Mouse (Mus musculus) neural tube, embryonic 15.5 days (tissue): ENCODE results near the gene Atxn1. TPM values are rescaled to one million over a fixed set of nuclear protein-coding genes. Genes with fewer than 3 reads are reported as not detected.

Experiments used
- ATAC-seq: fragments of 200-750 bp; cut with Nextera tagmentation; 2 replicates; pipeline ENCODE4 v1.8.0; 2017; ENCODE audit warnings: mild to moderate bottlenecking, moderate TSS enrichment, moderate library complexity; ENCODE audit not compliant: low FRiP score
- H3K27ac ChIP-seq: fragments of 300-500 bp; sonication (generic); replicated peaks from 2 replicates; pipeline ENCODE4 v1.5.1; 2015; ENCODE audit warnings: mild to moderate bottlenecking, inconsistent platforms
- H3K27me3 ChIP-seq: fragments of 300-500 bp; sonication (generic); replicated peaks from 2 replicates; pipeline ENCODE4 v1.6.1; 2015; ENCODE audit warnings: inconsistent platforms
- H3K36me3 ChIP-seq: fragments of 300-500 bp; sonication (generic); 2 replicates; pipeline ENCODE4 v1.6.1; 2015; ENCODE audit warnings: inconsistent platforms
- H3K4me1 ChIP-seq: fragments of 300-500 bp; sonication (generic); 2 replicates; pipeline ENCODE4 v1.6.1; 2015; ENCODE audit warnings: inconsistent platforms
- H3K4me2 ChIP-seq: fragments of 300-500 bp; sonication (generic); 2 replicates; pipeline ENCODE4 v1.6.1; 2015; ENCODE audit warnings: inconsistent platforms, mild to moderate bottlenecking, moderate library complexity
- H3K4me3 ChIP-seq: fragments of 300-500 bp; sonication (generic); replicated peaks from 2 replicates; pipeline ENCODE4 v1.5.1; 2015; ENCODE audit warnings: mild to moderate bottlenecking, inconsistent platforms
- H3K9ac ChIP-seq: fragments of 300-500 bp; sonication (generic); replicated peaks from 2 replicates; pipeline ENCODE4 v1.6.1; 2015; ENCODE audit warnings: mild to moderate bottlenecking, inconsistent platforms
- H3K9me3 ChIP-seq: fragments of 300-500 bp; sonication (generic); replicated peaks from 2 replicates; pipeline ENCODE4 v1.6.1; 2016; ENCODE audit warnings: inconsistent platforms
- WGBS: fragments of 180-500 bp; shearing (Covaris S2); methylation state at CpG from one replicate; pipeline ENCODE4 v1.1.7; 2015; ENCODE audit warnings: mixed read lengths; 5-methylcytosine and 5-hydroxymethylcytosine counted together
- polyA plus RNA-seq: library from polyadenylated mRNA; unstranded; fragments of >200 nt; fragmentation: Nextera tagmentation; extraction: Ambion mirVana; gene quantifications from 2 replicates; pipeline ENCODE4 v1.2.1, GENCODE M21; 2015

Atxn1 gene
- polyA plus RNA-seq, 1 experiment from 2014 or later, result 9.5 TPM

DNA sequence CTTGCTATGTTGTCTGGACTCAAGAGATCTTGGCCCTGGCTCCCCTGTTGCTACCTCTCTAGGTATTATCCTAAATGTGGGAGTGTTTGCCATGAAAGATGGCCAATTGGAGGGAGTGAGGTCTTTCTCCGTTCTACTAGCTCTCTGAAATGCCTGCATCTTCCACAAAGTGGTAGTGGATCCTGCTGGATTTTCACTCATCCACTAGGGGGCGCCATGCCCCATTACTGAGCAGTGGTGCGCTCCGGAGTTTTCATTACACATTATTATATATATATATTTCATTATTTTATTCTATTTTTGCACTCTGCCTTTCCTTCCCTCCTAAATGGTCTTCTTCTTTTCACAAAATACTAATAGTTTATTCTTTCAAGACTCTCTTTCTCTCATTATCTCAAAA, 392.0 kb downstream of the Atxn1 start:
- no peak for ATAC-seq
- Histone ChIP-seq H3K36me3 (no peaks in the 10 kb centered on the region), H3K27me3 (no peaks in the 10 kb centered on the region), H3K9ac (no peak overlapping the region), H3K27ac (peak overlapping the region; percentile 66), H3K4me2 (no peak overlapping the region), H3K4me3 (no peak overlapping the region), H3K4me1 (peaks cover 26% of the 10 kb centered on the region), H3K9me3 (no peaks in the 10 kb centered on the region)
- WGBS, result 29% methylated on average over 4 of the region's 4 CpGs

- WGBS, result under 1% methylated on average over 6 of the region's 6 CpGs
- H3K4me2 ChIP-seq, result peak overlapping the region; percentile 41
- H3K9ac ChIP-seq, result no peak overlapping the region
- no peak overlapping the region for H3K4me3 ChIP-seq
- peak overlapping the region; percentile 66 for H3K27ac ChIP-seq
- peaks cover 3% of the 10 kb centered on the region for H3K36me3 ChIP-seq
- H3K27me3 ChIP-seq, result no peaks in the 10 kb centered on the region
- H3K9me3 ChIP-seq, result no peaks in the 10 kb centered on the region
- H3K4me1 ChIP-seq, result peaks cover 21% of the 10 kb centered on the region
- peak; percentile 85 for ATAC-seq
Measured at GRCm38 (mm10) chr13:45571795-45572262, 393.0 kb downstream of the Atxn1 start.

GRCm38 (mm10) chr13:45569932-45570331, 394.9 kb downstream of the Atxn1 start:
- H3K4me1 ChIP-seq, result peaks cover 18% of the 10 kb centered on the region
- WGBS, result 74% methylated on average over 7 of the region's 7 CpGs
- no peak overlapping the region for H3K27ac ChIP-seq
- H3K9ac ChIP-seq, result no peak overlapping the region
- H3K36me3 ChIP-seq, result peaks cover 12% of the 10 kb centered on the region
- H3K4me2 ChIP-seq, result no peak overlapping the region
- ATAC-seq, result no peak
- no peaks in the 10 kb centered on the region for H3K9me3 ChIP-seq
- H3K27me3 ChIP-seq, result no peaks in the 10 kb centered on the region
- H3K4me3 ChIP-seq, result no peak overlapping the region

GRCm38 (mm10) chr13:45564946-45565345, 399.9 kb downstream of the Atxn1 start:
- no peak overlapping the region for H3K27ac ChIP-seq
- no peaks in the 10 kb centered on the region for H3K9me3 ChIP-seq
- no peak overlapping the region for H3K9ac ChIP-seq
- no peaks in the 10 kb centered on the region for H3K27me3 ChIP-seq
- peaks cover 12% of the 10 kb centered on the region for H3K36me3 ChIP-seq
- peaks cover 7% of the 10 kb centered on the region; the same call in 1 of the 2 replicates for H3K4me1 ChIP-seq
- no peak for ATAC-seq
- 63% methylated on average over 4 of the region's 4 CpGs for WGBS
- no peak overlapping the region for H3K4me3 ChIP-seq
- no peak overlapping the region for H3K4me2 ChIP-seq

DNA sequence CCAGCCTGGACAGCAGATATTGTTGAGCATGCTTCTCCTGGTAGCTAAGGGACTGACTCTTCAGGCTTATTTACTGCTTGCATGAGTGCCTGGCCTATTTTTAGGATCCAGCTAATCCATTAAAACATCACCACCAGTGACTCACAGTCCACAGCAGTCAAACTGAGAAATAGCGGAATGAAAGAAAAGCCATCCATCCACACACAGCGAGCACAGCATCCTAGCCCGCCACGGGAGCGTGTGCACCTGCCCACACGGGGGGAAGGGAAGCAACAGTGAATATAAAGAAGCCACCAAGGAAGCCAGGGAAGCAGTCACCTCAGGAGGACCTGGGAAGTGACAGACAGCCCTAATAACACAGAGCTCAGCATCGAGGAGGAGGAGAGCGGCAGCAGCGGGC, 402.8 kb downstream of the Atxn1 start:
- Histone ChIP-seq H3K36me3 (peaks cover 10% of the 10 kb centered on the region), H3K4me1 (peaks cover 7% of the 10 kb centered on the region; the same call in 1 of the 2 replicates), H3K4me2 (no peak overlapping the region), H3K27ac (peak overlapping the region; percentile 23; the same call in 1 of the 2 replicates), H3K27me3 (no peaks in the 10 kb centered on the region), H3K9ac (no peak overlapping the region), H3K4me3 (no peak overlapping the region), H3K9me3 (no peaks in the 10 kb centered on the region)
- no peak for ATAC-seq
- 69% methylated on average over 9 of the region's 9 CpGs for WGBS

DNA sequence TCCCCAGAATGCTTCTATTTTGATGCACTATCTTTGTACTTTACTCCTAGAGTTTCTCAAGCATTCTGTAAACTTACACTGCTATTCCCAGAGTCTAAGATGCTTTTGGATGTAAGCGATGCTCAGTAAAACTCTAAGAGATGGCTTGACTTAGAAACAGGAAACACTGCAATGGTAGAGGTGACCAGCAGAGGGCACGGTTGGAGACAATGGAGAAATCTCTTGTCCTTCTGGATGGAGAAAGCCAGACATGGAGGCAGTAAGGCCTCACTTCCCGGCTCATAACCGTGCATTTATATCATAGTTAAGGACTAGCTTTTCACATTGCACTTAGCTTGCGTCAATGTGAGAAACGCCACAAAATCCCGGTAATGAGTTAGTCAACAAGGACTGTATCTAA, 404.3 kb downstream of the Atxn1 start:
- Histone ChIP-seq H3K27me3 (no peaks in the 10 kb centered on the region), H3K36me3 (no peaks in the 10 kb centered on the region), H3K4me3 (no peak overlapping the region), H3K27ac (no peak overlapping the region), H3K9me3 (no peaks in the 10 kb centered on the region), H3K9ac (no peak overlapping the region), H3K4me1 (peaks cover 7% of the 10 kb centered on the region; the same call in 1 of the 2 replicates), H3K4me2 (no peak overlapping the region)
- 76% methylated on average over 7 of the region's 7 CpGs for WGBS
- no peak for ATAC-seq

DNA sequence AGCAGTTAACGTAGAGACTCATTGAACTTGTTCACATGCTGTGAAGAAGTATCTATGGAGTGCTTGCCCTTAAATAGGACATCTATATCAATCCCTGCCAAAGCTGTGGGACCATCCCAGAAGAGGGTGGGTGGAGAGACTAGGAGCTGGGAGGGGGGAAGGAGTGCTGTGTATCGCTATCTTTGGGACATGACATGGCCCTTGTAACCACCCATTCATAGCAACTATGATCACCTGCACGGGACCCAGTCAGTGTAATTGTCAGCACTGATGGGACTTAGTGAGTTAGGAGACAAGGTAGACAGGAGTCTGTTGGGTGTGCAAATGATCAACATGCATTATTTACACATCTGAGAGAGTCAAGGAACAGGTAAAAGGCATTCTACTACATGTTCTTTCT, 405.6 kb downstream of the Atxn1 start:
- no peak overlapping the region for H3K27ac ChIP-seq
- H3K4me2 ChIP-seq, result no peak overlapping the region
- WGBS, result 81% methylated on average over 3 of the region's 3 CpGs
- H3K36me3 ChIP-seq, result no peaks in the 10 kb centered on the region
- H3K27me3 ChIP-seq, result no peaks in the 10 kb centered on the region
- H3K9ac ChIP-seq, result no peak overlapping the region
- H3K4me3 ChIP-seq, result no peak overlapping the region
- ATAC-seq, result no peak
- H3K9me3 ChIP-seq, result no peaks in the 10 kb centered on the region
- peaks cover 7% of the 10 kb centered on the region; the same call in 1 of the 2 replicates for H3K4me1 ChIP-seq

- Histone ChIP-seq H3K36me3 (no peaks in the 10 kb centered on the region), H3K9me3 (no peaks in the 10 kb centered on the region), H3K27ac (no peak overlapping the region), H3K4me1 (peaks cover 12% of the 10 kb centered on the region; the same call in 1 of the 2 replicates), H3K27me3 (no peaks in the 10 kb centered on the region), H3K4me2 (no peak overlapping the region), H3K4me3 (no peak overlapping the region), H3K9ac (no peak overlapping the region)
- ATAC-seq, result no peak
- WGBS, result 70% methylated on average over 4 of the region's 4 CpGs
Measured at GRCm38 (mm10) chr13:45558367-45558766, 406.4 kb downstream of the Atxn1 start.

GRCm38 (mm10) chr13:45553674-45554073, 411.1 kb downstream of the Atxn1 start:
- no peaks in the 10 kb centered on the region for H3K9me3 ChIP-seq
- ATAC-seq, result no peak
- no peak overlapping the region for H3K27ac ChIP-seq
- no peak overlapping the region for H3K4me3 ChIP-seq
- 63% methylated on average over 7 of the region's 7 CpGs for WGBS
- no peaks in the 10 kb centered on the region for H3K27me3 ChIP-seq
- 0 out of 2 replicates have a peak, but pooled peaks cover 5% of the 10 kb centered on the region for H3K4me1 ChIP-seq
- H3K36me3 ChIP-seq, result no peaks in the 10 kb centered on the region
- no peak overlapping the region for H3K9ac ChIP-seq
- no peak overlapping the region for H3K4me2 ChIP-seq

DNA sequence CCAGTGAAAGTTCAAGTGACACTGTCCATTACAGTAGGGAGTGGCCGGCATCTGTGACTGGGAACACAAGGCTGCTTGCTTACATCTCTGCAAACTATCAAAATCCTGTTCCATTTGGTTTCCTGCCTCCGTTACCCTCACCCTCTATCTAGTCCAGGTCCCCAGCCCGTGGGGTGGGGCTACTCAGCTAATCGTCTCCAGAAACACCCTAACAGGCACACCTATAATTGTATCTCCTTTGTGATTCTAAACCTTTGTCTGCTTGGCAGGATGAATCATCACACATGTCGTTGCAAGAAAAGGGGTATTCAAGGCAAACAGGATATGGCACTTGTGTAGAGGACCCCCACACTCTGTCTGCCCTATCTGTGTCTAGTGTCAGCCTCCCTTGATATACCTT, 417.3 kb downstream of the Atxn1 start:
- H3K4me1 ChIP-seq, result no peaks in the 10 kb centered on the region
- H3K36me3 ChIP-seq, result 0 out of 2 replicates have a peak, but pooled peaks cover 8% of the 10 kb centered on the region

GRCm38 (mm10) chr13:45546946-45547345, 417.9 kb downstream of the Atxn1 start:
- Histone ChIP-seq H3K4me1 (no peaks in the 10 kb centered on the region), H3K27me3 (no peaks in the 10 kb centered on the region), H3K4me2 (no peak overlapping the region), H3K9ac (no peak overlapping the region), H3K4me3 (no peak overlapping the region), H3K9me3 (no peaks in the 10 kb centered on the region), H3K27ac (no peak overlapping the region), H3K36me3 (0 out of 2 replicates have a peak, but pooled peaks cover 11% of the 10 kb centered on the region)
- ATAC-seq, result no peak
- WGBS, result 85% methylated on average over 4 of the region's 4 CpGs

More for the DNA sequence above, 417.3 kb downstream of the Atxn1 start:
- WGBS, result 73% methylated on average over 5 of the region's 5 CpGs
- Histone ChIP-seq H3K4me3 (no peak overlapping the region), H3K9me3 (no peaks in the 10 kb centered on the region), H3K4me2 (no peak overlapping the region), H3K27me3 (no peaks in the 10 kb centered on the region), H3K9ac (no peak overlapping the region), H3K27ac (no peak overlapping the region)
- no peak for ATAC-seq

- Histone ChIP-seq H3K27me3 (no peaks in the 10 kb centered on the region), H3K4me2 (no peak overlapping the region), H3K4me1 (no peaks in the 10 kb centered on the region), H3K9ac (no peak overlapping the region), H3K9me3 (no peaks in the 10 kb centered on the region), H3K36me3 (peaks cover 14% of the 10 kb centered on the region), H3K27ac (no peak overlapping the region), H3K4me3 (no peak overlapping the region)
- no peak for ATAC-seq
- WGBS, result 92% methylated on average over 13 of the region's 13 CpGs
Measured at GRCm38 (mm10) chr13:45545974-45546373, 418.8 kb downstream of the Atxn1 start.
